Mouse (Mus musculus) forebrain, embryonic 14.5 days (tissue): ENCODE measurements around the gene Slc10a4. TPM values are rescaled to one million over a fixed set of nuclear protein-coding genes. Genes with fewer than 3 reads are reported as not detected.
"Not testable (repeated sequence)": the region's sequence is repeated elsewhere in the genome, so short reads cannot be mapped to it uniquely, and the experiment has no call there.

Source experiments
- ATAC-seq: fragments of 200-750 bp; cut with Nextera tagmentation; 2 replicates; pipeline ENCODE4 v1.8.0; 2017; ENCODE audit warnings: mild to moderate bottlenecking, moderate library complexity
- DNase-seq: peaks from one replicate; pipeline ENCODE4 v3.0.0-alpha.2; 2015; ENCODE audit warnings: low spot score
- H3K27ac ChIP-seq: fragments of 300-500 bp; sonication (generic); 2 replicates; pipeline ENCODE4 v1.5.1; 2014; ENCODE audit warnings: low read depth, mild to moderate bottlenecking, control low read depth, low read length, moderate library complexity
- H3K27me3 ChIP-seq: fragments of 300-500 bp; sonication (generic); replicated peaks from 2 replicates; pipeline ENCODE4 v1.6.1; 2014; ENCODE audit warnings: low read length, control low read depth, mixed read lengths; ENCODE audit not compliant: control insufficient read depth, insufficient read depth
- H3K36me3 ChIP-seq: fragments of 300-500 bp; sonication (generic); 2 replicates; pipeline ENCODE4 v1.6.1; 2014; ENCODE audit warnings: low read length, control low read depth; ENCODE audit not compliant: control insufficient read depth, insufficient read depth
- H3K4me1 ChIP-seq: fragments of 300-500 bp; sonication (generic); 2 replicates; pipeline ENCODE4 v1.6.1; 2014; ENCODE audit warnings: antibody characterized with exemption, low read length, control low read depth; ENCODE audit not compliant: control insufficient read depth, insufficient read depth
- H3K4me2 ChIP-seq: fragments of 300-500 bp; sonication (generic); 2 replicates; pipeline ENCODE4 v1.6.1; 2014; ENCODE audit warnings: mild to moderate bottlenecking, control low read depth, low read length
- H3K4me3 ChIP-seq: fragments of 300-500 bp; sonication (generic); 2 replicates; pipeline ENCODE4 v1.5.1; 2014; ENCODE audit warnings: low read depth, low read length, control low read depth
- H3K9ac ChIP-seq: fragments of 300-500 bp; sonication (generic); 2 replicates; pipeline ENCODE4 v1.6.1; 2014; ENCODE audit warnings: mild to moderate bottlenecking, low read length, control low read depth, moderate library complexity
- H3K9me3 ChIP-seq: fragments of 300-500 bp; sonication (generic); replicated peaks from 2 replicates; pipeline ENCODE4 v1.6.1; 2016; ENCODE audit warnings: low read length, control low read depth, mixed read lengths; ENCODE audit not compliant: control insufficient read depth
- WGBS: fragments of 180-500 bp; shearing (Covaris S2); extraction: QIAGEN DNeasy Blood & Tissue Kit; methylation state at CpG from one replicate; pipeline ENCODE4 v1.1.7; 2014; 5-methylcytosine and 5-hydroxymethylcytosine counted together
- polyA plus RNA-seq: library from polyadenylated mRNA; unstranded; fragments of >200 nt; fragmentation: Nextera tagmentation; extraction: Ambion mirVana; gene quantifications from 2 replicates; pipeline ENCODE4 v1.2.1, GENCODE M21; 2014

Slc10a4 gene
- polyA plus RNA-seq, 1 experiment from 2014 or later, result 16.5 TPM

DNA sequence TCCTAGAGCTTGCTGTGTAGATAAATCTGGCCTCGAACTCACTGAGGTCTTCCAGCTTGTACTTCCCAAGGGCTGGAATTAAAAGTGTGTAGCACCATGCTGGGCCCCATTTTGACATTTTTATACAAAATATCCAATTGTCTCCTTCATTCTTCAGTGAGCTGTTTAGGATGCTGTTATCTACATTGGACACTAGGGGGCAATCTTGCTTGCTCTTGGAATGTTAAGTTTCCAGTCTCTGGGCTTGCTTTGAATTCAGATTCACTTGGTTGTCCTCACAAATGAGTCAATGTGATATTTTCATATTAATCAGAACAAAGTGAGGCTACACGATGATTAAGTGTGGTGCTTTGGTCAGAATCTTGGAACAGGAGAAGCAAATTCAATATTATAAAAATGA, 22.6 kb upstream of the Slc10a4 start:
- ATAC-seq (no peak), DNase-seq (peak; percentile 89)
- no peak overlapping the region for H3K4me2 ChIP-seq
- 8% methylated on average over 2 of the region's 2 CpGs for whole genome bisulfite sequencing
- no peaks in the 10 kb centered on the region for H3K4me1 ChIP-seq
- H3K27ac ChIP-seq, result no peak overlapping the region
- H3K27me3 ChIP-seq, result no peaks in the 10 kb centered on the region
- no peak overlapping the region for H3K4me3 ChIP-seq
- no peaks in the 10 kb centered on the region for H3K9me3 ChIP-seq
- H3K9ac ChIP-seq, result no peak overlapping the region
- H3K36me3 ChIP-seq, result peaks cover 17% of the 10 kb centered on the region

DNA sequence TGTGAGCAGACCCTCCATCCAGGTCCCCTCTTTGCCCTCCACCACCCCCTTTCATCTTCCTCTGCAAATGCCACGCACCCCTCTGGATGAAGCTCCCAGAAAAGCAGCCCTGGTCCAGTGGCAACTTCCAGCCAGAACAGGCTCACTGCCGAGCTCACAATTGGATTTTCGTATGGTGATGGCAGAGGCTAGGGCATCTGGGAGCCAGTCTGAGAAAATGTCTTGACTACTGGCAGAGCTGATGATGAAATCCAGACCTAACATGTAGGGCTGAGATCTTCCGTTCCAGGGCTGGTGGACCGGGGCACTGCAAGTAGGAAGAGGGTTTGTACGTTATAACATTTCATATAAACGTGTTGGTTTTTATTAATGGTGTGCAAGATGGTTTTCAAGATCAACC, 18.9 kb upstream of the Slc10a4 start:
- Histone ChIP-seq H3K4me1 (no peaks in the 10 kb centered on the region), H3K36me3 (no peaks in the 10 kb centered on the region), H3K4me2 (no peak overlapping the region), H3K4me3 (no peak overlapping the region), H3K9me3 (no peaks in the 10 kb centered on the region), H3K27ac (no peak overlapping the region), H3K9ac (no peak overlapping the region), H3K27me3 (no peaks in the 10 kb centered on the region)
- 94% methylated on average over 7 of the region's 7 CpGs for WGBS
- ATAC-seq (no peak), DNase-seq (no peak)

DNA sequence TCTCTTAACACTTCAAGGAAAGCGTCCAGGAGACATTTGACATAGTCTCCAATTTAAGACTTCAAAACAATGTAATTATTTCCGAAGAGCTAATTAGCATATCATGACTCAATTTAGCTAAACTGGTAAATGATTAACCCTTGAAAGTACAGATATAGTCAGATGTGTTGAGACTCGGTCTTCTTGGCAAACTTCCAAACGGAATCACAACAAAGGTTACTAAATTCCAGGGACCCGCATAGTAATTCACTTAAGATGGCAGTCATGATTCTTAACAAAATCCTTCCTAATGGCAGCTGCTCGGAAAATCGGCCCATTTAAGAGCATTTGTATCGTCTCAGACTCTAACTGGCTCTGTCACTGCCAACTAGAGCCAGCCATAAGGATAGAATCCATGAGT, 16.9 kb upstream of the Slc10a4 start:
- no peak overlapping the region for H3K9ac ChIP-seq
- DNase-seq, result peak; percentile 58
- no peaks in the 10 kb centered on the region for H3K9me3 ChIP-seq
- no peaks in the 10 kb centered on the region for H3K36me3 ChIP-seq
- ATAC-seq, result no peak
- no peak overlapping the region for H3K4me3 ChIP-seq
- no peak overlapping the region; the same call in 1 of the 2 replicates for H3K27ac ChIP-seq
- no peaks in the 10 kb centered on the region for H3K27me3 ChIP-seq
- no peak overlapping the region for H3K4me2 ChIP-seq
- peaks cover 6% of the 10 kb centered on the region for H3K4me1 ChIP-seq
- 20% methylated on average over 8 of the region's 8 CpGs for WGBS

DNA sequence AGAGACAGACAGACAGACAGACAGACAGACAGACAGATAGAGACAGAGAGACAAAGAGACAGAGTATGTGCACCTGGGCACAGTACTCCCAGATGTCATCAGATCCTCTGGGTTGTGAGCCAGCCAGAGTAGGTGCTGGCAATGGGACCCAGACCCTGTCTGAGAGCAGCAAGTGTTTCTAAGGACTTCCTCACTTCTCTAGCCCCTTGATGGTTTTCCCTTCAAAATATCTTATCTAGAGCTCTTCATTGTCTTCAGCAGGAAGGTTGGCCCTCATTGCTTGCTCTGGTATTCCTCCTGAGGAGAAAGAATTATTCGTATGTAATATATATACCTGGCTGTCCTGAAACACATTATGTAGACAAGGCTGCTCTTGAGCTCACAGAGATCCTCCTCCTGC, 14.2 kb upstream of the Slc10a4 start:
- peaks cover 10% of the 10 kb centered on the region for H3K4me1 ChIP-seq
- H3K9ac ChIP-seq, result no peak overlapping the region
- H3K4me3 ChIP-seq, result no peak overlapping the region
- no peak for DNase-seq
- no peak for ATAC-seq
- H3K27ac ChIP-seq, result no peak overlapping the region
- WGBS, result 96% methylated on average over 1 of the region's 1 CpGs
- no peak overlapping the region for H3K4me2 ChIP-seq
- H3K9me3 ChIP-seq, result no peaks in the 10 kb centered on the region
- no peaks in the 10 kb centered on the region for H3K27me3 ChIP-seq
- H3K36me3 ChIP-seq, result no peaks in the 10 kb centered on the region

DNA sequence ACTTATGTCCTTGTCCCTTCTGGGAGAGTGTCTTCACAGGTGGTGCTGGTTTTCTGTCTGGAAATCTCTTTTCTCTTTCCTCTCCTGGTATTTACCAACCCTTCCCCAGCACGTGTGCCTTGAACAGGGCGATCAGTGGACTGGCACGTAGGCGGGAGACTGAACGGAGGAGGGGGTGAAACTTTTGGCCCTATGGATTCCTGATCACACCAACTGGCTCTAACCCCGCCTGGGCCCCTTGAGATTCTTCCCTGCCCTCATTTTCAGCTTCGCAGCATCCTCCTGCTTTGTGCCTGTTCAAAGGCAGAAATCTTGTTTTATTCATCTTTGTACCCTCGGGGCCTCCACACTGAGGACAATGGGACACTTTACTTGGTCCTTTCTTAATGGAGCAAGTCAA, 12.3 kb upstream of the Slc10a4 start:
- peaks cover 10% of the 10 kb centered on the region for H3K4me1 ChIP-seq
- H3K9ac ChIP-seq, result no peak overlapping the region
- no peak overlapping the region for H3K4me2 ChIP-seq
- H3K9me3 ChIP-seq, result no peaks in the 10 kb centered on the region
- ATAC-seq, result no peak
- H3K27me3 ChIP-seq, result no peaks in the 10 kb centered on the region
- H3K4me3 ChIP-seq, result no peak overlapping the region
- no peaks in the 10 kb centered on the region for H3K36me3 ChIP-seq
- DNase-seq, result no peak
- 18% methylated on average over 8 of the region's 8 CpGs for WGBS
- H3K27ac ChIP-seq, result 0 out of 2 replicates have a peak overlapping the region, but pooled peaks have one; percentile 14

DNA sequence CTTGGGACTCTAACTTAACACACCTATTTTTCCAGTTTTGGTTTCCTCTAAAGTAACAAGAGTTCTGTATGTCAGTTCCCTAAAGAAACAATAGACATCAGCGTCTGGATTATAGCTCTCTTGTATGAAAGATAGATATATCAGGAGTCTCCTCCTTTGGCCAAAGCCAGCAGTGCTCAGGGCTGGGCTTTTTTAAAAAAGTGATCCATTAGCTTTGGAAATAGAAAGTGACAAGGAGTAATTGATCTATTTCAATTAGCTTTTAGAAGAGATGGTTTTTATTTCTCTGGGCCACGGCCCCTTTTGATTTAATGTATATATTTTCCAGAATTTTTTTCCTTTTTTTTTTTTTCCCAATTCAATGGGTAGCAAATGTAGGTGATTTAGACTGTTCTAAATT, 11.8 kb upstream of the Slc10a4 start:
- no peaks in the 10 kb centered on the region for H3K36me3 ChIP-seq
- no peak overlapping the region for H3K27ac ChIP-seq
- peaks cover 10% of the 10 kb centered on the region for H3K4me1 ChIP-seq
- H3K9me3 ChIP-seq, result no peaks in the 10 kb centered on the region
- H3K9ac ChIP-seq, result no peak overlapping the region
- DNase-seq (no peak), ATAC-seq (no peak)
- H3K4me3 ChIP-seq, result no peak overlapping the region
- H3K4me2 ChIP-seq, result no peak overlapping the region
- 69% methylated on average over 2 of the region's 2 CpGs for WGBS
- no peaks in the 10 kb centered on the region for H3K27me3 ChIP-seq

DNA sequence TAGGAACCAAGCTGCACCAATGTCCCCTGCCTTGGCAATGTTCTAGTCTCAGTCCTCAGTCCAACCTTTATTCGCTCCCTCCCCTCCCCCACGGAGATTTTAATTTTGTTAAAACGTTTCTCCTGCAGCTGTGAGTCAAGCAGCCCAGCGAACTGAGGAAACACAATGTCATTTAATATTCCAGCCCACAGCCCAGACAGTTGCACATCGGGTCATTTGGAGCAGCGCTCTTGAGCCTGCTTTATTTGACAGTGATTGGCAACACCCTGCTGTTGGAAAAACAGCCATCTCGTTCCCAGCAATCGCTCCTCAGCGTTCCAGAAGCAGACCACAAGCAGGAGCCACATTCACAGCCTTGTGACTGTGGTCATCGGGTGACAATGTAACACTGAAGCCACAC, 11.3 kb upstream of the Slc10a4 start:
- H3K27ac ChIP-seq, result no peak overlapping the region
- WGBS, result 22% methylated on average over 10 of the region's 10 CpGs
- no peaks in the 10 kb centered on the region for H3K27me3 ChIP-seq
- no peak overlapping the region for H3K4me2 ChIP-seq
- ATAC-seq (peak; percentile 55; the same call in 1 of the 2 replicates), DNase-seq (peak; percentile 41)
- peaks cover 10% of the 10 kb centered on the region for H3K4me1 ChIP-seq
- H3K9me3 ChIP-seq, result no peaks in the 10 kb centered on the region
- H3K9ac ChIP-seq, result no peak overlapping the region
- no peaks in the 10 kb centered on the region for H3K36me3 ChIP-seq
- no peak overlapping the region for H3K4me3 ChIP-seq

DNA sequence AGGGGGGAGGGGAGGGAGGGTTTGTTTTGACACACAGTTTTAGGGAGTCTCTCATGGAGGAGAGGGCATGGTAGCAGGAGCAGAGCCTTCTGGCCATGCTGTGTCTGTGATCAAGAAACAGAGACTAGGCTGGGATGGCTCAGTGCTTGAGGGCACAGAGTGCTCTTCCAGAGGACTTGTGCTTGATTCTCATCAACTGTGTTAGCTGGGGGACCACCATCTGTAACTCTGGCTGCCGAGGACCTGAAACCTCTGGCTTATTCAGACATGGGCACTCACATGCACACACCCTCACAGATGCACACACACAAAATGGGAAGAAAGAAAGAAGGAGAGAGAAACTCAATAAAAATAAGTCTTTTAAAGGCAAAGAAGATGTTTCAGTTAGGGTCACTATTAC, 8.1 kb upstream of the Slc10a4 start:
- ATAC-seq, H3K4me1 ChIP-seq, H3K9ac ChIP-seq: not testable (repeated sequence)

DNA sequence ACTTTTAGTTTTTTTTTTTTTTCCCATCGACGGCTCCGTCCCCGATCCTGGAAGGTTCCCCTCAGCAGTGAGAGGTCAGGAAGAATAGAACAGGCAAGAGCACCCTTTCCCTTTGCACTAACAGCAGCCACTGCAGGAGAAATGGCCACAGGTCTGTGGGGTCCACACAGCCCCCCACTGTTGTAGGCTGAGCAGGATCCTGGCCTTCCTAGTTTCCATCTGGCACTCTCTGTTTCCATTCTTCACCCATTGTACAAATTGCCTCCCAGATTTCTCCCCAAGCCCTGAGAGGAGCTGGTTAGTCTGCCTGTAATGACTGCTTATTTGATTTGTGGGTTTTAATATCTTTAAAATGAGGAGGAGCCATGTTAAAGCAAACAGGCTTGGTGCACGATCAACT, 2.6 kb upstream of the Slc10a4 start:
- H3K4me2 ChIP-seq, result no peak overlapping the region
- no peaks in the 10 kb centered on the region for H3K9me3 ChIP-seq
- no peaks in the 10 kb centered on the region for H3K4me1 ChIP-seq
- no peak overlapping the region for H3K27ac ChIP-seq
- no peaks in the 10 kb centered on the region for H3K36me3 ChIP-seq
- 89% methylated on average over 5 of the region's 5 CpGs for WGBS
- DNase-seq (no peak), ATAC-seq (no peak)
- H3K4me3 ChIP-seq, result no peak overlapping the region
- no peak overlapping the region for H3K9ac ChIP-seq
- 0 out of 2 replicates have a peak, but pooled peaks cover 4% of the 10 kb centered on the region for H3K27me3 ChIP-seq

More for the DNA sequence above, 8.1 kb upstream of the Slc10a4 start:
- not testable (repeated sequence) for H3K27ac ChIP-seq, H3K9me3 ChIP-seq, H3K27me3 ChIP-seq, H3K36me3 ChIP-seq, H3K4me3 ChIP-seq, DNase-seq, H3K4me2 ChIP-seq
- WGBS, result 76% methylated on average over 1 of the region's 1 CpGs
